Mouse (Mus musculus) erythroid progenitor cell, adult 5-6 weeks (primary cell): ENCODE data around the gene Glp1r. TPM values are rescaled to one million over a fixed set of nuclear protein-coding genes. Genes with fewer than 3 reads are reported as not detected.

Experiments used
- ATAC-seq: replicated peaks from 2 replicates; pipeline ENCODE4 v1.8.0; 2016; ENCODE audit warnings: moderate number of reproducible peaks, mild to moderate bottlenecking, moderate TSS enrichment, inconsistent platforms; ENCODE audit not compliant: poor library complexity, low FRiP score, severe bottlenecking
- total RNA-seq, 2 experiments: library from RNA; stranded (forward) in 1 of 2; stranded (reverse) in 1 of 2; fragments of 150-400 nt in 1 of 2; fragments of 186-747, 209-891 nt in 1 of 2; gene quantifications; 2 replicates each; pipeline versions ENCODE4 v1.2.3 to v1.2.4; 2015 to 2017; ENCODE audit warnings: low replicate concordance in 2 of 2

The Glp1r gene
- total RNA-seq (2015; ENCODE audit: low replicate concordance), result not detected in 2 replicates
- not detected in 2 replicates for total RNA-seq (2017; ENCODE audit: low replicate concordance)

DNA sequence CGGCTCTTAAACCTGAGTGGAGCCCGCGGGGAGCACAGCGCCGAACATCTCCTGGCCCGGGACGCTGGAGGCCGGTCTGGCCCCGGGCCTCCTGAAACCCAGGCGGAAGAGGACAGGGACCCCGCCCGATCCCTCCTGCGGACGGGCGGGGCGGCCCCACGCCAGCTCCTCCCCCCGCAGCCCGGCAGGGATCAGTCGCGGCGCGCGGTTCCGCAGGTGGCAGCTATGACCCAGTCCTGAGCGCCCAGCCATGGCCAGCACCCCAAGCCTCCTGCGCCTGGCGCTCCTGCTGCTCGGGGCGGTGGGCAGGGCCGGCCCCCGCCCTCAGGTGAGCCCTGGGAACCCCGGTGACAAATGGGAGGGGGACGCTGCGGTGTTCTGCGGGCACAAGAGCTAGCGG, at the start of gene Glp1r:
Gene Glp1r, plus strand, starts transcription at position 191 of the 400 bp plus-strand sequence.
- ATAC-seq, result no peak

DNA sequence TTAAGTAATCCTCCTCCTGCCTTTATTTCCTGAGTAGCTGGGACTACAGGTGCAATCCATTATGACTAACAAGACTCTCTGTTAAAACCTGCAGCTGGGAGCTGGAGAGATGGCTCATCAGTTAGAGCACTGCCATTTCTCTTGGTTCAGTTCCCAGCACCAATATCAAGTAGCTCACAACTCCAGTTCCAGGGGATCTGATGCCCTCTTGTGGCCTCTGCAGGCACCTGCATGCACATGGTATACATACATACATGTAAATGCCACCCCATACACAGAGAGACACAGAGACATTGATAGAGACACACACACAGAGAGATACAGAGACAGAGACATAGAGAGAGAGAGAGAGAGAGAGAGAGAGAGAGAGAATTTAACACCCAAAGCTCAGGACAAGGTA, 49.3 kb upstream of the Glp1r start:
- ATAC-seq, result no peak

DNA sequence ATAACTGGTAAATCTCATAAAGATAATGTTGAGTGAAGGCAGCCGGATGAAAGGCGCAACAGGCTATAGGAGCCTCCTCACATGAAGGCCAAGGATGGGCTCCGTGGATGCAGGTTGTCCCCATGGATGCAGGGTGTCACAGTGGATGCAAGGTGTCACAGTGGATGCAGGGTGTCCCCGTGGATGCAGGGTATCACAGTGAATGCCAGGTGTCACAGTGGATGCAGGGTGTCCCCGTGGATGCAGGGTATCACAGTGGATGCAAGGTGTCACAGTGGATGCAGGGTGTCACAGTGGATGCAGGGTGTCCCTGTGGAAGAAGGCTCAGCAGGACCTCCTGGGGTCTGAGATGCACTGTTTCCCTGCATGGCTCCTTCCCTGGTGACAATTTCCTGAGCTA, 44.3 kb upstream of the Glp1r start:
- ATAC-seq, result no peak

DNA sequence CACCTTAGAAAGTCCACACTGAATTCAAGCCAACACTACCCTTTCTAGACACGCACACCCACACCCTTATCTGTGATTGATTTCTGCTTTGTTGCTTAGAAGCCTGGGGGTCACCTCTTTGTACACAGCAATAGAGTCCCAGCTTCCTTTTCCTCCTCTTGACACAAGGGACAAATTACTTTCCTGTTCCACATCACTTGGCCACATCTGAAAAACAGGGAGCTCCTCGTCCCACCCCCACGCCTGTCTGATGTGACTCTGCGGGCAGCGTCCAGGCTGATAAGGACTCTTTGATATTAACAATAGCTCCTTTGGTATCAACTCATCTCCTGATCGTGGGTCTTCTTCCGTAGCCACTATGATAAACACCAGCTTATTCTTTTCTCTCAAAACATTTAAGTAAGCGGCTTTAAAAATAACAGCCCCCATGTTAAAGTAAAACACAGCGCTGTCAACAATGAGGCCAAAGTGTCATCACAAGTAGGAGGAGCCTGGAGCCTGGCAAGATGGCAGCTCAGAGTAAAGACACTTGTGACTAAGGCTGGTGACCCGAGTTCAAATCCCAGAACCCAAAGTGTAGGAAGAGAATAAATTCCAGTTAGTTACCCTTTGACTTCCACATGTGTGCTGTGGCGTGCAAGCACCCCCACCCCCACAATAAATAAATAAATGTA, 42.9 kb upstream of the Glp1r start:
- no peak for ATAC-seq

DNA sequence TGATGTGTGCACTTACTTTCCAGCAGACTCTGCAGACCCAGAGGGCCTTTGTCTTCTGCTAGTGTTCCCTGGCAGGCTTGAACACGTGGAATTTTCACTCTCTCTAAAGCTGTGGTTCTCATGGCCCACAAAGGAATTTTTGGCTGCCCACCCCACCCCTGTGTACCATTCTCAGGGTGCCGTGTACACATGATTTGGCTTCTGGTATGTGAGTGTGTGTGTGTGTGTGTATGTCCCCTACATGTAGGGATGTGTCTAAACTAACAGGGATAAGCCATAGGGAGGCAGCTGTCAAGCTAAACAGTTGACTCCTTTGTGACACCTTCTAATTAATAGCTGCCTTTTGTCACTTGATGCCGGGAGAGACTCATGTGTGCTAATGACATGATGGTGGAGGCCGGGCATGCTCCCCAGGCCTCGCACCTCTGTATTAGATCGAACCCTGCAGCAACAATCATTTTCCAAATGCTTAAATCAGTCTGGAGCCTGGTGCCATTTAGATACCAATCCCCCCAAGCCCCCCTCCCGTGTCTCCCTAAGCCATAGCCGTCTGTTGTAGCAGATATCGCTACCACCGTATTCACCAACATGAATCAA, 41.5 kb upstream of the Glp1r start:
- no peak for ATAC-seq

DNA sequence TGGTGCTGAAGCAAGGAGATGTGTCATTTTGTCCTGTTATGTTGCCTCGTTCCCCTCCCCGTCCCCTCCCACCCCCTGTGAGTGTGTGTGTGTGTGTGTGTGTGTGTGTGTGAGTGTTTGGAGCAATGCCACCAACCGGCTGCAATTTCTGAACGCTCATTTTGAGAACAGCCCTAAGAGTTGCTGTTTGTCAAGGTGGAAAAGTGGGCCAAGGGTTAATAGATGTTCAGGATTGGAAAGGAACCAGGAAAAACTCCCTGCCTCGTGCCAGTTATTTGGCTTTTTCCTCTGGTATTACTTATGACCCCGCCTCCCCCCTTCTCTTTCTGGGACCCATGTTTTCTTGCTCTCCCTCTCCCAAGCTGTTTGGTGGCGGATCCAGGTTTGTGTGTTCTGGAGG, 41.0 kb upstream of the Glp1r start:
- no peak for ATAC-seq

DNA sequence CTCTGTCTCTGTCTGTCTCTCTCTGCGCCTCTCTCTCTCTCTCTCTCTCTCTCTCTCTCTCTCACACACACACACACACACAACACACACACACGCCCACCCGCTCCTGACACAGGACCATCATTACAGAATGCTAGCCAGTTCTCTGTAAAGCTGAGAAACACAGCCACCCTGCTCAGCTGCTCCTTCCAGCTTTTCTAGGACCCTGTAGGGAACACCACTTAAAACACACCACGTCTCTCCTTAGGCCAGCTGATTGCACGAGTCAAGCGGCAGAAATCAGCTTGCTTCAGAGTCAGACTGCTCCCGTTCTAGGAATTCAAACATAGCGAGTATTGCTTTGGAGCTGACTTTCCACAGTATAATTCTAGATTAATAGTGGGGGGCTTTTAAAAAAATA, 35.3 kb upstream of the Glp1r start:
- ATAC-seq, result no peak

DNA sequence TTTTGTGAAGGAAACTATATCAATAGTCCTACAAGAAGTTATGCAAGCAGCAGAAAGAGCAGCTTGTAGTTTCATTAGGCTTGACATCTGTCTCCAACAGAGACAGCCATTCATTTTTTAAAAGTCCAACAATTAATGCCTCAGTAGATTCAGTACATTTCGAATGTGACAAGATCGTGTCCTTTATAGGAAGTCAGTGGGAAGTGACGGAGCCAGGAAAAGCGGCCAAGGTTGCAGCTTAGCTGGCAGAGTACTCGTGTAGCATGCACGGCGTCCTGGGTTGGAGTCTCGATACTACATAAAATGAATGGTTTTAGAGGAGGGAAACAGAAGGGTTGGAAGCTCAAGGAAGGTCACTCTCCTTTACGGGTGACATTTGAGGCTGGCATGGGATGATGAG, 34.7 kb upstream of the Glp1r start:
- ATAC-seq, result no peak

DNA sequence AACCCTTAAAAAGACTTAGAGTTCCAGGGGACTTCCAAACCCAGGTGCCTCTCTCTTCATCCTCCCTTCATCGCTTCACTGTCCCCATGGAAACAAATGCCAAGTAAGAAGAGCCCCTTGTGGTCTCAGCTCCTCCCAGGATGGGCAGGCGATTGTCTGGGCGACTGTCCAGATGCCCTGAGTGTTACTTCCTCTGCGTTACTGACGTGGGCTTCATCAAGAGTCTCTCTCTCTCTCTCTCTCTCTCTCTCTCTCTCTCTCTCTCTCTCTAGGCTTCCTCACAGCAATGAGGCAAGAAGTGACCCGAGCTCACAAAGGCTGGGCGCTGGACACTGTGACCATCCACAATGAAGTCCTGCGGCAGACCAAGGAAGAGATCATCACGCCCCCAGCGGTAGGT, 30.6 kb upstream of the Glp1r start:
- no peak for ATAC-seq

DNA sequence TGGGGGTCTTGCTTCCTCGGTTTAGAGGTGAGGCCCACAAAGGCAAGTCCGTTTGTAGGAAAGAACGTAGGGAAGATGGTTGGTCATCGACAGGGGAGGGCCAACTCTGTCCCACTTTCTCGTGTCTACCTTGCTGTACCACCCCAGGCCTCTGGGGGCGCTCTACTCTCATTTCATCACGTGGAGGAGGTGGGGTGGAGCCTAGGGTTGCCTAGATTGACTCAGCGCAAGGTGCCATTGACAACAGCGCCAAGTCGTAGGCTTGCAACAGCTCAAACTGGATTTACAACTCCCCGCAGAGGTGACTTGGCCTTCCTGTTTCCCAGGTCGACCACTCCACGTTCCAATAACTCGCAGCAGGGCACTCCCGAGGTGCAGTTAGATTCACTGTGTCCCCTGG, 27.3 kb upstream of the Glp1r start:
- no peak for ATAC-seq

DNA sequence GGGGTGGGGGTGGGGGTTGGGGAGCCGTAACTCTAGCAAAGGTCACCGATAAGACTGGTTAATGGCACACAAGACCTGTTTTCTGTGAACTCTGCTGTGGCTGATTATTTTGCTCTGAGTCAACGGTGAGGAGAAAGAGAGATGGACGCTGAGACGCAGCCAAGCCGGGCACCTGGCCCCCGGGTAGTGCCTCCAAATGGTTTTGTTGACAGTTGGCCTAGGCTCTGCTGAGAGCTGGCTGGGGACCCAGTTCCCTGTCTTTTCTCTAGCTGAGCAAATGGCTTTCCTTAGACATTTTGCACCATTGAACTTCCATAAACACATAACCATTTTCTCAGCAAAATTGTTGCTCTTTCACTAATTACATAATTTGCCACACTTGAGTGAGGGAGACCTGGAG, 24.2 kb upstream of the Glp1r start:
- no peak for ATAC-seq

DNA sequence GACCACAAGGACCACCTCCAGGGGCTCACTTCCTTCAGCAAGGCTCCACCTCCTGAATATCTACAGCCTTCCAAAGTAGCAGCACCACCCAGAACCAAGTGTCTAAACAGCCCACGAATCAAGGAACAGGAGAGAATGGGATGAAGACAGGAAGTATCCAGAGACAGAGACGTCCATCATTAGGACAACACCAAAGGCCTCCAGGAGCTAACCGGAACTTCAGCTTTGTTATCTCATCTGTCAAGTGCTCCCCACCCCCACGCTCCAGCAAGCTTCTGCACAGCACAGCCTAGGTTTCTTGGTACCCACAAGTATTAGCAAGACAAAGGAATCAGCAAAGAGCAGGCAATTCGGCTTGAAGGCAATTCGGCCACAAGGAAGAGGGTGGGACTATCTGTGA, 23.0 kb upstream of the Glp1r start:
- ATAC-seq, result no peak

DNA sequence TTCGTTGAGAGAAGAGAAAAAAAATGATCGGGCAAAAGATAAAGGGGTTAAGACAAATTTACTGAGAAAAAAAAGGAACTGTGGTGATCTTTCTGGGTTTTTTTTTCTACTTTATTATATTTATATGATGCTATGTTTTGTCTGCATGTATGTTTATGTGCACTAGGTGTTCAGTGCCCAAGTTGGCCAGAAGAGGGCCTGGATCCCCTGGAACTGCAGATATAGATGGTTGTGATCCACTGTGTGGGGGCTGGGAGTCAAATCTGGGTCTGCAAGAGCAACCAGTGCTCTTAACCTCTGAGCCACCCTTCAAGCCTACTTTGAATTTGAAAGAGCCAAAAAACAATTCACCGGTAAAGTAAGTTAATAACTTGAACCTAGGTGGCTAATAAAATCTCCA, 21.2 kb upstream of the Glp1r start:
- ATAC-seq, result no peak

DNA sequence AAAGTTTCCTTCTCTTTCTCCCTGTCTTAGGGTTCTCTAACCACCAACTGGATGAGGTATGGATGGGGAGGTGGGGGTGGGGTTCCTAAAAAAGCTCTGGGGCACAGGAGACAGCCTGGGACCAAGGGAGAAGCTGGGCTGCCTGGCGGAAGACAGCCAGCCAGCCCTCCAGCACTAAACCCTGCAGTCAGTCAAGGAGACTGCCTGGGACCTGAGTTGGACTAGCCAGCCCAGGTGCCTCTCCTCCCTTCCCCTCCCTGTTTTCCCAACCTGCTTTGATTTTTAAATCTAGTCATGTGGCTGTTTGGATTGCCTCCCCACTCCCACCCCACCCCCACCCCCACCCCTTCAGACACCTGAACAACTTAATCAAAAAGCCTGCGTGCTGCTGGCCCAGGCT, 20.6 kb upstream of the Glp1r start:
- no peak for ATAC-seq

DNA sequence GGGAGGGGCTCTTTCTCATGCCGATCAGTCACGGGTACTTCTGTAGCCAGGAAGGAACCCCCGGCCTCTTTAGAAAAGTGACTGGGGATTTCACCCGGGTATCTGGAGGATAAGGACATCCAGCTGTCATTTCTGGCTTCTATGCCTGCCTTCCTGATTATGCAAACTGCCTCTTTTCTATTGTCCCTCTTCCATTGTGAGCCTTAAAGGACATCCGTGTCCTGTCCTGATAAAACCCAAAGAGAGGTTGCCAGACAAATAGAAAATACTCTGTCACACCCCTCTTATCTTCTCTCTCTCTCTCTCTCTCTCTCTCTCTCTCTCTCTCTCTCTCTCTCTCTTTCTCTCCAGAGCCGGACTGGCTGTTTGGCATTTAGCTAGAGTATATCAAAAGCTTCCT, 19.4 kb upstream of the Glp1r start:
- no peak for ATAC-seq

DNA sequence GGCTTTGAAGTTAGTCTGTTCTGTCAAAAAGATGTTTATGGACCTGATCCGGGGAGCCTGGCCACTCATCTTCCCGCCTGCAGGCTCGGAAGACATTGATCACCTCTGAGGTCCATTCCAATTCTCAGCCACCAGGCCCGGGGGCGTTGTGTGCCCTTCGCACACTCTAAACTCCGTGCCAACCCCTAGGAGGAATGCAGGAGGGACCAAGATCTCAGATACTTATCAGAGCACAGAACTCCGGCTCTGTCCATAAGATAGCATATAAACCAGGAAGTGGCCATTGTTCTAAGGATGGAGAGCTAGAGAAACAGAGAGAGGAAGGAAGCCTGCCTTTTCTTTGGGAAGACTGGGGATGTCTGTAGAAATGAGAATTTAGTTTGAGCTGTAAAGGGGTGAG, 18.1 kb upstream of the Glp1r start:
- no peak for ATAC-seq

DNA sequence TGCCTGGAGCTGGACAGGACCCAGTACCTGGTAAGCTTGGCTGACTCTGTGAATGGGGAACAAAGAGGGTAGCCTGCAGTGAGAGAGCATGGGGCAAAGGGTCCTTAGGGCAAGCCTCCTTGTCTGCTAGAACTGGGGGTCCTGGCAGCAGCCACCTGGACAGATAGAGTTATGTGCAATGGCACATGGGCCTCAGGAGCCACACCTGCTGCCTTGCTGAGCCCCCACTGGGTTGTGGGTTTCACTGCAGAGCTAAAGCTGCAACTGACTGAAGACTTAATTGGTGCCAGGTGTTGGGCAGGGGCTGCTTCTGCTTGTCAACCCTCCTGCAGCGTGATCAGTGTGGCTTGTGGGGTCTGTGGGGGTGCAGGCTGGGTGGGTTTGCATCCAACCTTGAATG, 9.5 kb upstream of the Glp1r start:
- ATAC-seq, result no peak

DNA sequence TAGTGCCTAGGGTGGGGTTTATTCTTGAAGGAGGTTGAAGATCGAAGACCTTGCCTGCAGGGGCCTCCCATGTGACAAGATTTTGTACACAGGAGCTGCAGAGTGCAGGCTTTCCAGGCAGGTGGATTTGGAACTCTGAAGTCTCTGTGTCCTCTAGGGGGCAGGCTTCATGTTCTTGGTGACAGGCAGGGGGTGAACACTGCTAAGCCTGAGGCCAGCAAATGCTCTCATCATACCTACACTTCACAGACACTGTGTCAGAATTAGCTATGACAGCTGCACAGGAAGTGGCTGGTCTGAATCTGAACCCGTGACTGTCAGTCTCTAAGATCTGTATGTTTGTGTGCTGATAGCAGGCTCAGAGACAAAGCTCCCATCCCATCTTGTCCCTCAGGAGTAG, 8.9 kb upstream of the Glp1r start:
- ATAC-seq, result no peak

DNA sequence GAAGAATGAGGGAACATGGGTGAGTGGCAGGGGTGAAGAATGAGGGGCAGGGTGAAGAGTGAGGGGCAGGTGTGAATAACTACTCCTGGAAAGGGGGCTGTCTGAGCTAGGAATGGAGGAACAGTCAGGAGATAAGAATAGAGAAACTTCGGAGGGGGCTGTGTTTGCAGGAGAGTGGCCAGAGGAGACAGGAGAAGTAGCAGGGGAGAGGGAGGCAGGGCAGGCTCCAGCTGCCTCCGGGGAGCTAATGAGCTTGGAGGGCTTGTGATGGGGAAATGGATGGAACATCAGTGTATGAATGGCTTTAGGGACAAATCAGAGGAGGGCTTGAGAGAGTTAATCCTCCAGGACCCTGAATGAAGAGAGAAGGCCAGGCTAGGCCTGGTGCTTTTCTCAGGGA, 4.5 kb upstream of the Glp1r start:
- ATAC-seq, result no peak

DNA sequence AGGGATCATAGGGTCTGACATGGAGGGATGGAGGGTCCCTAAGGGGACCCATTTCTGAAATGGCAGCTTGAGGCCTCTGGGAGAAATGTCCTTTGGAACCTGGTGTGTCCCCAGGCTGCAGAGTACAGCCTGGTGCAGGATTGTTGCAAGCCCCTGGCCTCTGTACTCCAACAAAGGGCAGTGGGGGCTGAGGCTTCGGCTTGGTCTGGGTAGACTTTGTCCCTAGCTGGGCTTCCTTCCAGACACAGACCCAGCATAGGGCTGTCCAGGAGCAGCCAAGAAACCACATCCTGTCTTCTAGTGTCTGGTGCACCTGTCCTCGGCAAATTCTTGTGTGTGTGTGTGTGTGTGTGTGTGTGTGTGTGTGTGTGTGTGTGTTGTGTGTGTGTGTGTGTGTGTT, 2.5 kb downstream of the Glp1r start:
- no peak for ATAC-seq

DNA sequence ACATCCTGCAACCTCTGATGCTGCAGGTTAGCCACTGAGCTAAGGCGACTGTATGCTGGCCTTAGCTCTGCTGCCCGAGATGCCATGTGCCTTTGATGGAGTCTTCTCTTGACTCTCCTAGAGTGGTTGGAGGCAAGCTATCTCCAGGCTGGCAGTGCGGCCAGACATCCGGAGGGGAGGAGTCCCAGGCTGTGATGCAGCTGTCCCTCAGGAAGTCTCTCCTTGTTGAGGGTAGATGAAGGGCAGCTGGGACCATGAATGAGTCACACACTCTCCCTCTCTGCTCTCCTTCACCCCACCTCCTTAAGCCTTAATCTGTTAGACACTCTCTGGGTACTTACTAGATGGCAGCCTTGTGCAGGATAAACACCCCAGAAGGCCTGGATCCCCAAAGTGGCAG, 6.0 kb downstream of the Glp1r start:
- no peak for ATAC-seq
